Mouse (Mus musculus) thymus, adult 2 months (tissue): ENCODE measurements around the gene Defb36. TPM values are rescaled to one million over a fixed set of nuclear protein-coding genes. Genes with fewer than 3 reads are reported as not detected.

Experiments
- DNase-seq: peaks from one replicate; pipeline ENCODE4 v3.0.0; 2021
- H3K27ac ChIP-seq: fragments of 200-500 bp; 2 replicates; pipeline ENCODE4 v1.5.1; 2012; ENCODE audit warnings: low read length, control low read depth; ENCODE audit not compliant: control insufficient read depth, insufficient read depth
- H3K27me3 ChIP-seq: fragments of 200-500 bp; 2 replicates; pipeline ENCODE4 v1.6.1; 2012; ENCODE audit warnings: mild to moderate bottlenecking, low read length, moderate library complexity, mixed read lengths; ENCODE audit not compliant: control insufficient read depth, insufficient read depth
- H3K36me3 ChIP-seq: fragments of 200-500 bp; 2 replicates; pipeline ENCODE4 v1.6.1; 2012; ENCODE audit warnings: mild to moderate bottlenecking, low read length, moderate library complexity; ENCODE audit not compliant: control insufficient read depth, insufficient read depth
- H3K4me1 ChIP-seq: fragments of 200-500 bp; replicated peaks from 2 replicates; pipeline ENCODE4 v1.6.1; 2012; ENCODE audit warnings: low read length; ENCODE audit not compliant: control insufficient read depth, insufficient read depth
- H3K4me3 ChIP-seq: fragments of 200-500 bp; 2 replicates; pipeline ENCODE4 v1.5.1; 2012; ENCODE audit warnings: mild to moderate bottlenecking, low read length, control low read depth, moderate library complexity; ENCODE audit not compliant: control insufficient read depth, insufficient read depth
- CTCF ChIP-seq: fragments of 200-500 bp; IDR thresholded peaks from 2 replicates; pipeline ENCODE4 v1.5.1; 2012; ENCODE audit warnings: mild to moderate bottlenecking, control low read depth, low read length, moderate library complexity, borderline replicate concordance; ENCODE audit not compliant: control insufficient read depth, poor library complexity, insufficient read depth; ENCODE audit errors: extremely low read depth
- POLR2A ChIP-seq: fragments of 200-500 bp; IDR thresholded peaks from 2 replicates; pipeline ENCODE4 v1.6.1; 2012; ENCODE audit warnings: mild to moderate bottlenecking, low read length, control low read depth, moderate library complexity; ENCODE audit not compliant: control insufficient read depth, poor library complexity, insufficient read depth; ENCODE audit errors: extremely low read depth
- WGBS: fragments of 180-500 bp; shearing (Covaris S2); methylation state at CpG from one replicate; pipeline ENCODE4 v1.1.7; 2018; 5-methylcytosine and 5-hydroxymethylcytosine counted together
- polyA plus RNA-seq: library from polyadenylated mRNA; depleted of rRNA; stranded (reverse); fragments of >200 nt; gene quantifications from 2 replicates; pipeline ENCODE4 v1.2.3, GENCODE M21; 2012

Defb36 gene
- polyA plus RNA-seq, 1 experiment: not detected

DNA sequence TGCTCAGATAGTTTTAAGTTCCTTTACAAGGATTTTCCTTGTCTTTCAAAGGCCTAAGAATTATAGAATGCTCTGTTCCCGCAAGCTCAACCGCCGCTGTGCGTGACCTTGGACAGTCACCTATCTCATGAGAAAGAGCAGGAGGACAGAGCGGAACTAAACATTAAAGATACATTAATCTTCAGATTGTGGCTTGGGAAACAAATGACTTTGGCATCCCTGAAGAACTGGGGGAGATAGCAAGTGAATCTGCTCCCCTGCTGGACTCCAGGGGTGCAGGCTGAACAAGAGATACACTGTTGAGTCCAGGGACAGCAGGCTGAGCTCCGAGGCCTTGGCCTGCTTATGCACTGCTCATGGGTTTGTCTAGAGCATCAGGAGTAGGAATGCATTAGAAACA is 4.1 kb upstream of the Defb36 start:
- no peak for TF ChIP-seq POLR2A
- TF ChIP-seq CTCF: no peak
- H3K27me3 ChIP-seq: no peaks in the 10 kb centered on the region
- no peaks in the 10 kb centered on the region for H3K4me1 ChIP-seq
- 94% methylated on average over 6 of the region's 6 CpGs for WGBS
- H3K4me3 ChIP-seq: no peak overlapping the region
- H3K36me3 ChIP-seq: no peaks in the 10 kb centered on the region
- no peak for DNase-seq
- no peak overlapping the region for H3K27ac ChIP-seq

DNA sequence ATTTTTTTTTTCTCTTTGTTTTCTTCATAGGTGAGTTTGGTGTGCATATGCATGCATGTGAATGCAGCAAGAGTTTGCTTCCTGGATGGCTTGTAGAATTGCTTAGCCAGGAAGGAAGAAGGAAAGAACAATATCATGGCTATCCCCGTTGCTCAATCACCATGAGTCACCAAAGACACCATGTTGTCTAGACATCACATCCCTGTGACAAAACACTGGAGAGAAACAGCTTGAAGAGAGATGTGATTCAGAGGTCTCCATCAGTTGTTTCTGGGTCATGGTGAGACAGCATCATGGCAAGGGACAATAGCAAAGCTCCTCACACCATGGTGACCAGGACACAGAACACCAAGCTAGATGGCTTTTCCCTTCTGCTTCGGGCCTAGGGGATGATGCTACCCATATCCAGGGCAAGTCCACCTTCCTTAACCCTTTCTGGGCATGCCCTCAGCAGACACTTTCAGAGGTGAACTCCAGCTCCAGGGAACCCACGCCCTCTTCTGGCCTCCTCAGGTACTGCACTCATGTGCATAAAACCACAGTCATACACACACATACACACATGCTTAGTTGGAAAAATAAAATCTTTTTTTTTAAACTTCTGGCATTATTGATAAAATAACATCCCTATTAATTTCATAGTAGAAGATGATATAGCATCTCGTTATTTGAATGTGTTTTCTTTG is 2.7 kb upstream of the Defb36 start:
- DNase-seq: no peak
- WGBS: 74% methylated on average over 4 of the region's 4 CpGs
- TF ChIP-seq POLR2A: no peak
- TF ChIP-seq CTCF: peak; percentile 19; the same call in 1 of the 2 replicates
- Histone ChIP-seq H3K36me3 (no peaks in the 10 kb centered on the region), H3K4me1 (no peaks in the 10 kb centered on the region), H3K27ac (no peak overlapping the region), H3K4me3 (no peak overlapping the region), H3K27me3 (no peaks in the 10 kb centered on the region)

DNA sequence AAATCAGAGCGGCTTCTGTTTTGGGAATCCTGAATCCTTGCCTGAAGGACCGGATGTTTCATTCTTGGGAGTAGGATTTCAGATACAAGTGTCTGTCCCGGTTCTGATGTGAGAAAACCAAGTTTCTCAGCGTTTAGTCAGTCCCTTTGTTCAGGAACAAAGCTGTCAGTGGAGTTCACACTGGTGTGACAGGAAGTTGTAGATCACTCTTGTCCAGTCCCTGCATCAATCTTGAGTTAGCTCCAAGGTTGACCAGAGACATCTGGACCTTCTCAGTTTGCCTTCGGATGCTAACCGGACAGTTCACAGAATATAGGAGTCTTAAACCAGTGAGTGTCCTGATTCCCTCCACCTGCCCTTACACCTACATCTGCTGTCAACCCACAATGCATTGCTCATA is 3.6 kb downstream of the Defb36 start:
- no peak for TF ChIP-seq CTCF
- no peak for DNase-seq
- Histone ChIP-seq H3K4me3 (no peak overlapping the region), H3K27ac (no peak overlapping the region), H3K27me3 (no peaks in the 10 kb centered on the region), H3K4me1 (no peaks in the 10 kb centered on the region), H3K36me3 (no peaks in the 10 kb centered on the region)
- WGBS: 68% methylated on average over 6 of the region's 6 CpGs

DNA sequence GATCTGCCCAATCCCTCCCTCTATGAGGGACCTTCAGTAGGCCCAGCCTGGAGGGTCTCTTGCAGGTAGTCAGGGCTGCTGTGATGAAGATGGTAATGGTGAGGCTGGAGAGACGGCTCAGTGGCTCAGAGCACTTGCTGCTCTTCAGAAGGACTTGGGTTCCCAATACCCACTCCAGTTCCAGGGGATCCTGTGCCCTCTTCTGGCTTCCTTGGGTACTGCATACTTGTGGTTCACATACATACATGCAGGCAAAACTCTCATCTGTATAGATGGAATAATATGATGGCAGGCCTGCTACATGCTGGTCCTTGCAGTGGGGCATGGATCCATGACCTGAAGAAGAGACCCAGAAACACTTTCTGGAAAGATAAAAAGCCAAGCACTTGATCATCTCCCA is 4.6 kb downstream of the Defb36 start:
- H3K36me3 ChIP-seq: no peaks in the 10 kb centered on the region
- H3K4me1 ChIP-seq: no peaks in the 10 kb centered on the region
- no peaks in the 10 kb centered on the region for H3K27me3 ChIP-seq
- WGBS: 93% methylated on average over 1 of the region's 1 CpGs
- H3K4me3 ChIP-seq: no peak overlapping the region
- no peak overlapping the region for H3K27ac ChIP-seq
- TF ChIP-seq POLR2A (no peak), CTCF (no peak)
- DNase-seq: no peak

- Histone ChIP-seq H3K4me1 (no peaks in the 10 kb centered on the region), H3K27ac (no peak overlapping the region), H3K4me3 (no peak overlapping the region), H3K36me3 (no peaks in the 10 kb centered on the region), H3K27me3 (no peaks in the 10 kb centered on the region)
- no peak for DNase-seq
- 73% methylated on average over 7 of the region's 8 CpGs for WGBS
- TF ChIP-seq CTCF: no peak
- no peak for TF ChIP-seq POLR2A
Observed at GRCm38 (mm10) chr2:152612193-152612592, 8.1 kb downstream of the Defb36 start.

DNA sequence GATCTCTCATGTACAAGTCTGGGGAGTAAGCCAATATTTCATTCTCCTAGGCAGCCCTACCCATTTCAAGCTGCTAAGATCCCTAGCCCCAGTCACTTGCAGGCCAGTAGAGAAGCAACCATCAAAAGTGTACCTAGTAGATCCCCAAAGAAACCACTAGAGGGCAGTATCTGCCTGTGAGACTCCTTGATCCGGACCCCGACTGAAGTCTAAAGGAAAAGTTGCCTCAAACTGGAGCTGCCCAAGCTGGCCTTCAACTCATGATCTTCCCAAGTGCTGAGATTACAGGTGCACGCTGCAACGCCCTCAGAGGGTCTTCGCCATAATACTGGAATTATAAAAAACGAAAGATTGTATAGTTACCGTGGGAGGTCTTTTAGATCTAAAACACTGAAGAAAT is 11.4 kb downstream of the Defb36 start:
- H3K27ac ChIP-seq: no peak overlapping the region
- DNase-seq: peak; percentile 47
- H3K36me3 ChIP-seq: no peaks in the 10 kb centered on the region
- no peak overlapping the region for H3K4me3 ChIP-seq
- H3K4me1 ChIP-seq: no peaks in the 10 kb centered on the region
- H3K27me3 ChIP-seq: no peaks in the 10 kb centered on the region
- WGBS: 22% methylated on average over 7 of the region's 7 CpGs
- TF ChIP-seq POLR2A (no peak), CTCF (no peak)

DNA sequence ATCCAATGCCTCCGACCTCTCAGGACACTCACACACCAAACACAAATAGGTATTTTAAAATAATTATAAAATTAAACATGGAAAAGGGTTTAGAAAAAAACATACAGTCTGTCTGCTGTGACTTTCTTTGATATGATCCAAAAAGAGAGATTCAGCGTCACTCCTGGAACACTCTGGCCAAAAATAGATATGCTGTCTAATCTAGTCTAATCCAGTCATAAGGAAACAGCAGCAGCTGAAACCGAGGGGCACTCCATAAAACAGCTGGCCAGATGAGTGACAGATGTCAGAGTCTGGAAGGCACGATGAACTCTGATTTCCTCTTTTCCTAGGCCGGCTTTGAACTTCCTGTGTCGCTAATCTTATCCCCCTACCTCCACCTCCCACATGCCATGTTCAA is 12.3 kb downstream of the Defb36 start:
- TF ChIP-seq POLR2A: no peak
- TF ChIP-seq CTCF: no peak
- WGBS: 44% methylated on average over 6 of the region's 6 CpGs
- no peaks in the 10 kb centered on the region for H3K36me3 ChIP-seq
- no peak for DNase-seq
- H3K27ac ChIP-seq: no peak overlapping the region
- no peaks in the 10 kb centered on the region for H3K27me3 ChIP-seq
- H3K4me3 ChIP-seq: no peak overlapping the region
- H3K4me1 ChIP-seq: 0 out of 2 replicates have a peak, but pooled peaks cover 2% of the 10 kb centered on the region
